Comparison of ENCODE assay signal across 18 mouse cellular contexts in genomic region chrX:84332177-84332576, GRCm38 (mm10).
A peak's percentile ranks its signal among the peaks of the same experiment; 100 is the strongest.
DNase-seq lines count a peak whose midpoint lies in the region; ATAC-seq lines count a peak whose summit lies in the region.
"Had no signal": no experiment of that assay in that cellular context is flagged by ENCODE, and none has a peak within 500 bp of the region (broad histone marks: within the 10 kb centered on the region; RNA-seq: fewer than 3 reads in every experiment).

No protein-coding gene starts in this region.

- no peak for DNase-seq in cerebellum, postnatal 4 days (ENCODE audit: low spot score in 2 of 2)
- DNase-seq in cerebellum, adult 9-10 months, result peak; percentile 62
- peak; percentile 30 to 61 for DNase-seq in cerebellum, postnatal 25 days
- no peak for DNase-seq in layer of hippocampus, postnatal 14 days (ENCODE audit: low spot score in 2 of 2)
- DNase-seq in lung, postnatal 4 days, result no peak
- DNase-seq: adrenal gland, adult 8-10 months; adrenal gland, postnatal 36 days; B cell, adult 2 months; gastrocnemius, postnatal 25 days; heart, postnatal 36 days; kidney, adult 8-10 months had no signal

- ATAC-seq in cerebellum, adult (ENCODE audit: insufficient number of reproducible peaks, low FRiP score, low TSS enrichment), result peak; percentile 61; the same call in 1 of the 2 replicates
- no peak for ATAC-seq in monocyte, adult 5-6 weeks (replicated peaks; ENCODE audit: insufficient number of reproducible peaks, low FRiP score, low TSS enrichment, poor library complexity, severe bottlenecking)
- ATAC-seq: CD4-positive, CD25-positive, alpha-beta regulatory T cell, adult 4 months; forebrain, embryonic 16.5 days; hindbrain, embryonic 16.5 days; inflammation-experienced regulatory T-cells, adult 6 months; intestine, postnatal 0 days had no signal

Comparison
In these comparisons a context has a peak if more than half of its experiments do, and no peak if none do; other contexts are left out.
1. DNase-seq: peak in cerebellum, adult 9-10 months (single experiment) and cerebellum, postnatal 25 days (2 of 2); none in cerebellum, postnatal 4 days (0 of 2), layer of hippocampus, postnatal 14 days (0 of 2) and lung, postnatal 4 days (0 of 2).